Mouse (Mus musculus): ENCODE data around the gene Tmem255b. TPM values are rescaled to one million over a fixed set of nuclear protein-coding genes. Genes with fewer than 3 reads are reported as not detected.

The Tmem255b gene
- polyA plus RNA-seq, 1 experiment from 2014 or later, result 5.5 TPM

GRCm38 (mm10) chr8:13506849-13507248, 71.9 kb downstream of the Tmem255b start:
- H3K27ac ChIP-seq (replicated peaks), result peak overlapping the region; percentile 69
- TF ChIP-seq CTCF (IDR thresholded peaks at IDR 0.05; ENCODE audit: low read depth) (peak; percentile 24), EP300 (optimal IDR thresholded peaks at IDR 0.05) (no peak)
- no peak overlapping the region for H3K9ac ChIP-seq (ENCODE audit: low read length)
- WGBS, result 22% methylated on average over 4 of the region's 4 CpGs
- H3K9me3 ChIP-seq (ENCODE audit: control insufficient read depth, low read length), result no peaks in the 10 kb centered on the region
- DNase-seq (ENCODE audit: low spot score), result peak; percentile 95
- ATAC-seq (ENCODE audit: low FRiP score, low TSS enrichment), result peak; percentile 91
- H3K4me3 ChIP-seq (ENCODE audit: low read depth, low read length), result no peak overlapping the region
- no peaks in the 10 kb centered on the region for H3K36me3 ChIP-seq (ENCODE audit: control insufficient read depth, insufficient read depth, low read length)
- H3K27me3 ChIP-seq (ENCODE audit: control insufficient read depth, insufficient read depth, low read length), result no peaks in the 10 kb centered on the region
- no peak overlapping the region for H3K4me2 ChIP-seq (replicated peaks; ENCODE audit: low read depth)
- peaks cover 4% of the 10 kb centered on the region; the same call in 1 of the 2 replicates for H3K4me1 ChIP-seq (replicated peaks; ENCODE audit: control insufficient read depth, insufficient read depth)

GRCm38 (mm10) chr8:13507284-13507937, 72.4 kb downstream of the Tmem255b start:
- Histone ChIP-seq H3K4me1 (replicated peaks; ENCODE audit: control insufficient read depth, insufficient read depth) (peaks cover 4% of the 10 kb centered on the region; the same call in 1 of the 2 replicates), H3K27me3 (ENCODE audit: control insufficient read depth, insufficient read depth, low read length) (no peaks in the 10 kb centered on the region), H3K4me3 (ENCODE audit: low read depth, low read length) (no peak overlapping the region), H3K9ac (ENCODE audit: low read length) (no peak overlapping the region), H3K9me3 (ENCODE audit: control insufficient read depth, low read length) (no peaks in the 10 kb centered on the region), H3K27ac (replicated peaks) (peak overlapping the region; percentile 69), H3K36me3 (ENCODE audit: control insufficient read depth, insufficient read depth, low read length) (no peaks in the 10 kb centered on the region), H3K4me2 (replicated peaks; ENCODE audit: low read depth) (no peak overlapping the region)
- DNase-seq (ENCODE audit: low spot score), result peak; percentile 56
- WGBS, result 28% methylated on average over 3 of the region's 3 CpGs
- no peak for TF ChIP-seq EP300 (optimal IDR thresholded peaks at IDR 0.05)
- ATAC-seq (ENCODE audit: low FRiP score, low TSS enrichment), result peak; percentile 79

- Histone ChIP-seq H3K9ac (ENCODE audit: low read length) (no peak overlapping the region), H3K27me3 (ENCODE audit: control insufficient read depth, insufficient read depth, low read length) (no peaks in the 10 kb centered on the region), H3K4me1 (replicated peaks; ENCODE audit: control insufficient read depth, insufficient read depth) (0 out of 2 replicates have a peak, but pooled peaks cover 3% of the 10 kb centered on the region), H3K4me2 (replicated peaks; ENCODE audit: low read depth) (no peak overlapping the region), H3K4me3 (ENCODE audit: low read depth, low read length) (no peak overlapping the region), H3K27ac (replicated peaks) (no peak overlapping the region), H3K36me3 (ENCODE audit: control insufficient read depth, insufficient read depth, low read length) (no peaks in the 10 kb centered on the region), H3K9me3 (ENCODE audit: control insufficient read depth, low read length) (no peaks in the 10 kb centered on the region)
- WGBS, result 81% methylated on average over 5 of the region's 5 CpGs
- TF ChIP-seq EP300 (optimal IDR thresholded peaks at IDR 0.05) (no peak), CTCF (IDR thresholded peaks at IDR 0.05; ENCODE audit: low read depth) (no peak)
- no peak for DNase-seq (ENCODE audit: low spot score)
- no peak for ATAC-seq (ENCODE audit: low FRiP score, low TSS enrichment)
Measured at GRCm38 (mm10) chr8:13512016-13512415, 77.0 kb downstream of the Tmem255b start.

GRCm38 (mm10) chr8:13512677-13513076, 77.7 kb downstream of the Tmem255b start:
- ATAC-seq (ENCODE audit: low FRiP score, low TSS enrichment), result peak; percentile 79

DNA sequence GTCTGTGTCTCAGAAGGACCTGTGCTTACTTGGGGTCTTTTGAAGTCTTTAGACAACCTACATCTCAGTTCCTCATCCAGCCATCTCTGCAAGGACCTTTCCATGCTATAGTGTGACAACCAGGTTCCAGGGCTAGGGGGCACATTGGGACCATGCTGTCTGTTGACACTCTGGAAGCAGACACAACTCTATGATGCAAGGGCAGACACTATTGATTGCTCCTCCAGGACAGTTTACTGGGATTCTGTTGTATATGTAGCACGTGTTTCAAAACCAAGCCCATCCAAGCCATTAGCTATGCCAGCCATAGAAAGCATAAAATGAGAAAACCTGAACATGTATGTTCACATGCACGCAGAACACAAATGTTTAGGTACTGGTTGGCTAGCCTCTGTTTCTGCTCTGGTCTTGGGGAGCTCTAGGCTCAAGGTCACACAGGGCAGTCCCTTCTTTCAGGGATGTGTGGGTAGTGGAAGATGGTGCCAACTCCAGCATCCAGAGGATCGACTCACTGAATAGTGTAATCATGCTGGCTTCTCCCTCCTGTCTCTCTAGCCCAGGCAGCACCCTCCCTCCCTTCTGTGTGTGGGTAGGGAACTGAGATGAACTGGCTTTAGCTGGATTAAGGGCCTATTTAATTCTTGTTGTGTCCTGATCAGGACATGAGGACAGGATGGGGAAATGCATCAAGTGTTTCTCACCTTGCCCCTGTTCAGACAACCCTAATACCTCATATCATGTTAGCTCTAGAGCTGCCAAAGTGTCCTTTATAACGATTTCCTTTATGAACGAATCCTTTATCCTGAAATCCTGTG, 78.8 kb downstream of the Tmem255b start:
- H3K27me3 ChIP-seq (ENCODE audit: control insufficient read depth, insufficient read depth, low read length), result no peaks in the 10 kb centered on the region
- H3K27ac ChIP-seq (replicated peaks), result no peak overlapping the region
- 0 out of 2 replicates have a peak, but pooled peaks cover 3% of the 10 kb centered on the region for H3K4me1 ChIP-seq (replicated peaks; ENCODE audit: control insufficient read depth, insufficient read depth)
- H3K4me3 ChIP-seq (ENCODE audit: low read depth, low read length), result no peak overlapping the region
- TF ChIP-seq EP300 (optimal IDR thresholded peaks at IDR 0.05) (no peak), CTCF (IDR thresholded peaks at IDR 0.05; ENCODE audit: low read depth) (no peak)
- DNase-seq (ENCODE audit: low spot score), result no peak
- 81% methylated on average over 5 of the region's 5 CpGs for WGBS
- no peak overlapping the region for H3K4me2 ChIP-seq (replicated peaks; ENCODE audit: low read depth)
- no peaks in the 10 kb centered on the region for H3K36me3 ChIP-seq (ENCODE audit: control insufficient read depth, insufficient read depth, low read length)
- H3K9ac ChIP-seq (ENCODE audit: low read length), result no peak overlapping the region
- no peaks in the 10 kb centered on the region for H3K9me3 ChIP-seq (ENCODE audit: control insufficient read depth, low read length)
- ATAC-seq (ENCODE audit: low FRiP score, low TSS enrichment), result no peak

More at GRCm38 (mm10) chr8:13512677-13513076, 77.7 kb downstream of the Tmem255b start:
- H3K9ac ChIP-seq (ENCODE audit: low read length), result no peak overlapping the region
- 43% methylated on average over 6 of the region's 6 CpGs for WGBS
- H3K4me2 ChIP-seq (replicated peaks; ENCODE audit: low read depth), result no peak overlapping the region
- H3K36me3 ChIP-seq (ENCODE audit: control insufficient read depth, insufficient read depth, low read length), result no peaks in the 10 kb centered on the region
- H3K9me3 ChIP-seq (ENCODE audit: control insufficient read depth, low read length), result no peaks in the 10 kb centered on the region
- H3K4me1 ChIP-seq (replicated peaks; ENCODE audit: control insufficient read depth, insufficient read depth), result 0 out of 2 replicates have a peak, but pooled peaks cover 3% of the 10 kb centered on the region
- H3K27ac ChIP-seq (replicated peaks), result no peak overlapping the region
- TF ChIP-seq EP300 (optimal IDR thresholded peaks at IDR 0.05) (no peak), CTCF (IDR thresholded peaks at IDR 0.05; ENCODE audit: low read depth) (no peak)
- H3K27me3 ChIP-seq (ENCODE audit: control insufficient read depth, insufficient read depth, low read length), result no peaks in the 10 kb centered on the region
- DNase-seq (ENCODE audit: low spot score), result no peak
- H3K4me3 ChIP-seq (ENCODE audit: low read depth, low read length), result no peak overlapping the region
